Mouse (Mus musculus): ENCODE data around the gene Saal1. TPM values are rescaled to one million over a fixed set of nuclear protein-coding genes. Genes with fewer than 3 reads are reported as not detected.
"Not testable (repeated sequence)": the region's sequence is repeated elsewhere in the genome, so short reads cannot be mapped to it uniquely, and the experiment has no call there.

Gene Saal1
- polyA plus RNA-seq, 2 experiments: 6.6 to 17.6 TPM

DNA sequence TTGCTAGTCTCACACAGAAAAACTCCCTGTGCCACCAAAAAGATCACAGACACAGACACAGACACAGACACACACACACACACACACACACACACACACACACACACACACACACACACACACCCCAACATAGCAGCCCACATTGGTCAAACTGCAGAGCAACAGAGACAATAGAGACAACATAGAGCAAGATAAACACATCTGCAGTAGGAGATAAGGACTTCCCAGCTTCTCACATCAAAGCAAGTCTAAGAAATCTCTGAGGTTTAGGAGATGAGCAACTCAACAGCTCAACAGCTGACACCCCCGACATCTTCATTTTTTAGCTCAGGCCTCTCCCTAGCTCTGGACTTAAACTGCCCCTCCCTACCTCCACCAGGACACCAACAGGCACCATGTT lies 13.7 kb downstream of the Saal1 start:
- DNase-seq (ENCODE audit: low read depth in 3 of 3, low spot score in 3 of 3) (peak in 2 of 3 experiments; percentile 24 to 31), ATAC-seq (ENCODE audit: insufficient read depth) (peak; percentile 69)
- Histone ChIP-seq H3K4me3 (ENCODE audit: insufficient read depth in 1 of 2, low read depth in 2 of 2, low read length in 2 of 2) (no peak overlapping the region), H3K4me1 (replicated peaks; ENCODE audit: control insufficient read depth in 2 of 2, insufficient read depth in 2 of 2, low read length in 1 of 2) (peaks cover 0 to 5% of the 10 kb centered on the region in 2 experiments; a peak in 2 of 4 replicates), H3K9ac (replicated peaks) (no peak overlapping the region), H3K4me2 (ENCODE audit: low read depth) (no peak overlapping the region), H3K27ac (no peak overlapping the region), H3K27me3 (ENCODE audit: control insufficient read depth, insufficient read depth, low read length) (no peaks in the 10 kb centered on the region), H3K9me3 (ENCODE audit: control insufficient read depth, low read length) (no peaks in the 10 kb centered on the region), H3K36me3 (replicated peaks; ENCODE audit: control insufficient read depth, insufficient read depth, low read depth) (peaks cover 20% of the 10 kb centered on the region)
- 13% methylated on average over 1 of the region's 1 CpGs for WGBS (ENCODE audit: insufficient replicate concordance)
- TF ChIP-seq EP300 (IDR thresholded peaks at IDR 0.05; ENCODE audit: low read depth) (peak; percentile 51), CTCF (IDR thresholded peaks at IDR 0.05; ENCODE audit: low read depth) (no peak)

GRCm38 (mm10) chr7:46686827-46687226 lies 23.7 kb downstream of the Saal1 start:
- DNase-seq (ENCODE audit: low read depth in 3 of 3, low spot score in 3 of 3) (no peak), ATAC-seq (ENCODE audit: insufficient read depth) (no peak)
- Histone ChIP-seq H3K4me2 (ENCODE audit: low read depth) (no peak overlapping the region), H3K9ac (replicated peaks) (no peak overlapping the region), H3K27me3 (ENCODE audit: control insufficient read depth, insufficient read depth, low read length) (no peaks in the 10 kb centered on the region), H3K27ac (no peak overlapping the region), H3K9me3 (ENCODE audit: control insufficient read depth, low read length) (no peaks in the 10 kb centered on the region), H3K36me3 (replicated peaks; ENCODE audit: control insufficient read depth, insufficient read depth, low read depth) (peaks cover 4% of the 10 kb centered on the region), H3K4me1 (replicated peaks; ENCODE audit: control insufficient read depth in 2 of 2, insufficient read depth in 2 of 2, low read length in 1 of 2) (no peaks in the 10 kb centered on the region), H3K4me3 (ENCODE audit: insufficient read depth in 1 of 2, low read depth in 2 of 2, low read length in 2 of 2) (no peak overlapping the region)
- TF ChIP-seq CTCF (IDR thresholded peaks at IDR 0.05; ENCODE audit: low read depth) (no peak), EP300 (IDR thresholded peaks at IDR 0.05; ENCODE audit: low read depth) (no peak)
- 69% methylated on average over 5 of the region's 5 CpGs for WGBS (ENCODE audit: insufficient replicate concordance)

GRCm38 (mm10) chr7:46680732-46681131 lies 29.7 kb downstream of the Saal1 start:
- Histone ChIP-seq H3K4me1 (replicated peaks; ENCODE audit: control insufficient read depth in 2 of 2, insufficient read depth in 2 of 2, low read length in 1 of 2) (no peaks in the 10 kb centered on the region; a peak in 1 of 4 replicates), H3K27me3 (ENCODE audit: control insufficient read depth, insufficient read depth, low read length) (no peaks in the 10 kb centered on the region), H3K9me3 (ENCODE audit: control insufficient read depth, low read length) (no peaks in the 10 kb centered on the region), H3K9ac (replicated peaks) (no peak overlapping the region), H3K4me3 (ENCODE audit: insufficient read depth in 1 of 2, low read depth in 2 of 2, low read length in 2 of 2) (no peak overlapping the region), H3K4me2 (ENCODE audit: low read depth) (no peak overlapping the region), H3K27ac (no peak overlapping the region), H3K36me3 (replicated peaks; ENCODE audit: control insufficient read depth, insufficient read depth, low read depth) (no peaks in the 10 kb centered on the region)
- ATAC-seq (ENCODE audit: insufficient read depth): no peak
- no peak for DNase-seq (ENCODE audit: low read depth in 3 of 3, low spot score in 3 of 3)
- TF ChIP-seq CTCF (IDR thresholded peaks at IDR 0.05; ENCODE audit: low read depth) (no peak), EP300 (IDR thresholded peaks at IDR 0.05; ENCODE audit: low read depth) (no peak)

DNA sequence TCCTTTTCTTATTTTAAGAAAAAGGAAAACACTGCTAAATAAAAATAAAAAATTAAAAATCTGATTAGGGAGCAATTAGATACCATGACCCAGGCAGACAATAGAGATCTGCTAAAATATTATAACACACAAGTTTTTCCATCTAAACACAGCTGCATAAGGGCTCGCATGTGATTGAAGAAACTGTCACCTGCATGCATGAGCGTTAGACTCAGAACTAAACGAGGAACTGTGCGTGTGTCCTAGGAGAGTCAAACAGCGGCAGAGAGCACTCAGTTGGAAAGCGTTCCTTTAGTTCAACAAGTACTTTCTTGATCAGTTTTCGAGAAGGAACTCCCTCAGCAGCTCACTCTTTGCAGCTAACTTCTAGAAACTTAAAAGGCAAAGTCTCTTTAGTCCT lies 31.4 kb downstream of the Saal1 start:
- H3K9me3 ChIP-seq (ENCODE audit: control insufficient read depth, low read length): not testable (repeated sequence)
- WGBS (ENCODE audit: insufficient replicate concordance): 62% methylated on average over 7 of the region's 7 CpGs

DNA sequence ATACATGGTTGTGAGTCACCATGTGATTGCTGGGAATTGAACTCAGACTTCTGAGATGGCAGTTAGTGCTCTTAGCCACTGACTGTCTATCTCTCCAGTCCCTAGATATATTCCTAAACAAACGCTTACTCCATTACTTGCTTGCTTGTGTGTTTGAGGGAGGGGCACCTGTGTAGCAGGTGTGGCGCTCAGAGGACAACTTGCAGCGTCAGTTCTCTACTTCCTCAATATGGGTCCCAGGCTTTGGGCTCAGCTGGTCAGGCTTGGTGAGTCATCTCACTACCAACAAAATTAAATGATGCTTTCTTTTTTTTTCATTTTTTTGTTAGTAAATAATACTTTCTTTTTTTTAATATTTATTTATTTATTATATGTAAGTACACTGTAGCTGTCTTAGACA lies 32.1 kb downstream of the Saal1 start:
- Histone ChIP-seq H3K27ac (no peak overlapping the region), H3K9ac (replicated peaks) (no peak overlapping the region), H3K36me3 (replicated peaks; ENCODE audit: control insufficient read depth, insufficient read depth, low read depth) (no peaks in the 10 kb centered on the region), H3K4me1 (replicated peaks; ENCODE audit: control insufficient read depth in 2 of 2, insufficient read depth in 2 of 2, low read length in 1 of 2) (no peaks in the 10 kb centered on the region; a peak in 1 of 4 replicates), H3K9me3 (ENCODE audit: control insufficient read depth, low read length) (no peaks in the 10 kb centered on the region), H3K27me3 (ENCODE audit: control insufficient read depth, insufficient read depth, low read length) (no peaks in the 10 kb centered on the region), H3K4me3 (ENCODE audit: insufficient read depth in 1 of 2, low read depth in 2 of 2, low read length in 2 of 2) (no peak overlapping the region), H3K4me2 (ENCODE audit: low read depth) (no peak overlapping the region)
- TF ChIP-seq CTCF (IDR thresholded peaks at IDR 0.05; ENCODE audit: low read depth) (no peak), EP300 (IDR thresholded peaks at IDR 0.05; ENCODE audit: low read depth) (no peak)
- ATAC-seq (ENCODE audit: insufficient read depth) (no peak), DNase-seq (ENCODE audit: low read depth in 3 of 3, low spot score in 3 of 3) (no peak)
- 45% methylated on average over 3 of the region's 3 CpGs for WGBS (ENCODE audit: insufficient replicate concordance)

More for the DNA sequence above, 31.4 kb downstream of the Saal1 start:
- not testable (repeated sequence) for H3K4me1 ChIP-seq (replicated peaks; ENCODE audit: control insufficient read depth in 2 of 2, insufficient read depth in 2 of 2, low read length in 1 of 2); H3K4me2 ChIP-seq (ENCODE audit: low read depth); H3K4me3 ChIP-seq (ENCODE audit: insufficient read depth in 1 of 2, low read depth in 2 of 2, low read length in 2 of 2); H3K9ac ChIP-seq (replicated peaks); ATAC-seq (ENCODE audit: insufficient read depth); DNase-seq (ENCODE audit: low read depth in 3 of 3, low spot score in 3 of 3); H3K27ac ChIP-seq; H3K36me3 ChIP-seq (replicated peaks; ENCODE audit: control insufficient read depth, insufficient read depth, low read depth); H3K27me3 ChIP-seq (ENCODE audit: control insufficient read depth, insufficient read depth, low read length)
